Mouse (Mus musculus) MEL-GATA-1-ER (cell line): ENCODE data around the gene Trim67.
A peak's percentile ranks its signal among the peaks of the same experiment; 100 is the strongest.

Source experiments
- DNase-seq: peaks from one replicate; pipeline ENCODE4 v3.0.0-alpha.2; 2012; ENCODE audit warnings: low read depth; ENCODE audit errors: extremely low read depth

Gene Trim67

DNA sequence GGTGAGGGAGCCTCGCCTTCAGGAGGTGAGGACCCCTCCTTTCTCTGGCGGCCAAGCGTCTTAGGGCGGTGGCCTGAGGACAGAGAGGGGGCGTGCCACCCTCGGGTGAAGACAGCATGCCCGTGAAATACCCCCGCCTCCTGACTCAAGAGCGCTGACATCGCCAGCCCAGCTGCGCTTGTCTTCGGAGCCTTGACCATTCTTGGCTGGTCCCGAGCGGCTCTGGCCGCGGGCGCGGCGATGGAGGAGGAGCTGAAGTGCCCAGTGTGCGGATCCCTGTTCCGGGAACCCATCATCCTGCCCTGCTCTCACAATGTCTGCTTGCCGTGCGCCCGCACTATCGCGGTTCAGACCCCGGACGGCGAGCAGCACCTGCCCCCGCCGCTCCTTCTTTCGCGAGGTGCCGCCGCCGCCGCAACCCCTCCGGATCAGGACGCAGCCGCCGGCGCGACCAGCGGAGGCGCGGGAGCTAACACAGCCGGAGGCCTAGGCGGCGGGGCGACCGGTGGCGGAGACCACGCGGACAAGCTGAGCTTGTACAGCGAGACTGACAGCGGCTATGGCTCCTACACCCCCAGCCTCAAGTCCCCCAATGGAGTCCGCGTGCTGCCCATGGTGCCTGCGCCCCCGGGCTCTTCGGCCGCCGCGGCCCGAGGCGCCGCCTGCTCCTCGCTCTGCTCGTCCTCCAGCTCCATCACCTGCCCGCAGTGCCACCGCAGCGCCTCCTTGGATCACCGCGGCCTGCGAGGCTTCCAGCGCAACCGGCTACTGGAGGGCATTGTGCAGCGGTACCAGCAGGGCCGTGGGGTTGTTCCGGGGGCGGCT is 981 bp downstream of the Trim67 start:
- no peak for DNase-seq

DNA sequence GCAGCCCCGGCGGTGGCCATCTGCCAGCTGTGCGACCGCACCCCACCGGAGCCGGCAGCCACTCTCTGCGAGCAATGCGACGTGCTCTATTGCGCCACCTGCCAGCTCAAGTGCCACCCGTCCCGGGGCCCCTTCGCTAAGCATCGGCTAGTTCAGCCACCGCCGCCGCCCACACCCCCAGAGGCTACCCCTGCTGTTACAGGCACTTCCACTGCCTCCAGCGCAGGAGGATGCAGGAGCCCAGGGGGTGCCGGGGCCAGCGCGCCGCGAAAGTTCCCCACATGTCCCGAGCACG is 1.5 kb downstream of the Trim67 start:
- no peak for DNase-seq

DNA sequence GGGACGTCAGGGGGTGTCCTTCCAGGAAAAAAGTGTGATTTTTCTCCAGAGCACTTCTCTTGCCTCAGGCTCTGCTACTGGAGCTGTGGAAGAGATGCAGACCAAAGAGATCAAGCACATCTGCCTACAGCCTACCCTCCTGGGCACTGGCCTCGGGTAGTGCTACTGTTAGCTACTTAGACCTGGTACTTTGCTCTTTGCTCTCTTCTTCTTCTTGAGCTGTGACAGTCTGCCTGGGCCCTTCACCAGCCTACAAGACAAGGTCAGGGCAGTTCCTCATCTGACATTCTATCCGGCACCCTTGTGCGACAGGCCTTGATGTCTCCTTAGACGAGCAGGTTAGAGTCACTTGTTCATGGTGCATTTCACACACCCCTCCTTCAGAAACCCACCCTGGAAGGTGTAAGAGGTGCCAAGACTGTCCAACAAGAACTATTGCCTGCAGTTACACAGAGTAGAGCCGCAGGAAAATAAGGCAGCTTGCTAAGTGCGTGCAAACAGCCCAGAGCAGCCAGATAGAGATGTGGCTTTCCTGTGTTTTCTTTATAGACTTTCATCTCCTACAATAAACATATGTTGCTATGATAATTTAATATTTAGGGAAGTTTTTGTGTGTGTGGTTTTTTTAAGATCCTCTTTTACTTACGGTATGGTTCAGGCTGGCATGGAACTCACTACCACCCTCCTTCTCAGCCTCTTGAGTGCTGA is 3.0 kb downstream of the Trim67 start:
- peak; percentile 71 for DNase-seq

GRCm38 (mm10) chr8:124800542-124800941 is 7.7 kb downstream of the Trim67 start:
- DNase-seq: no peak

DNA sequence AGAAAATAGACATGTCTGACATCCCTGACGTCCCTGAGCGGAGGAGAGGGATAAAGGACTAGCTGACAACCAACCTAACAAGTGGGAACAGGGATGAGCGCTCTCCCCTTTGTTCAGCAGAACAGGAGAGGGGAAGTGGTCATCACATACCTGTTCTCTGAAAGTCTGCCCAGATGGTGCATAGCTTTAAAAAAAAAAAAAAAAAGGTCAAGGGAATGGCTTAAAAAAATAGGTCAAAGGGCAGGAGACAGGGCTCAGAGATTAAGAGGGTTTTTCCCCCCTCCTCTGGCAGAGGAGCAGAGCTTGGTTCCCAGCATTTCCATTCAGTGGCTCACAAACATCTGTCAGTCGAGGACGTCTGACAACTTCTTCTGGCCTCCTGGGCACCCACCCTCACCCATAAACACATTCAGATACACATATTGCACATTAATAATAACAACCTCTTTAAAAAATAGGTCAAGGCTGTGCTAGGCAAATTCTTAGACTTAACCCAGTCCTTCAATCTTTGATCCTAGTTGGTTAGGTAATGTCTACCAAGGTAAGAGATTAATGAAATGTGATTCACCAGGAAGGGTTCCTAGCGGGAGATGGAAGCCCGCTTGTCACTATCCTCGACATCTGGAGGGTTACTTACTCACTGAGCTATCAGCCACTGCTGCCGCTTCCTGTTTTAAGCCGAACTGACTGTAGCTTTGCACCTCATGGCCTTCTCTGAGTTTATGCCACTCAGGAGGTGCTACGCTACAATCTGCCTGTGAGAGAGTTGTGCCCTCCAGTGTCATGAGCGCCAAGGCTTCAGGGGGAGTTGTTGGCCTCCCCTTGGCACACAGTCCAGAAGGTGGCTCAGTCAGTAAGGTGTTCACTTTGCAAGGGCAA is 11.2 kb downstream of the Trim67 start:
- DNase-seq: peak; percentile 62

GRCm38 (mm10) chr8:124805990-124806389 is 13.1 kb downstream of the Trim67 start:
- no peak for DNase-seq

GRCm38 (mm10) chr8:124809419-124809818 is 16.5 kb downstream of the Trim67 start:
- no peak for DNase-seq

DNA sequence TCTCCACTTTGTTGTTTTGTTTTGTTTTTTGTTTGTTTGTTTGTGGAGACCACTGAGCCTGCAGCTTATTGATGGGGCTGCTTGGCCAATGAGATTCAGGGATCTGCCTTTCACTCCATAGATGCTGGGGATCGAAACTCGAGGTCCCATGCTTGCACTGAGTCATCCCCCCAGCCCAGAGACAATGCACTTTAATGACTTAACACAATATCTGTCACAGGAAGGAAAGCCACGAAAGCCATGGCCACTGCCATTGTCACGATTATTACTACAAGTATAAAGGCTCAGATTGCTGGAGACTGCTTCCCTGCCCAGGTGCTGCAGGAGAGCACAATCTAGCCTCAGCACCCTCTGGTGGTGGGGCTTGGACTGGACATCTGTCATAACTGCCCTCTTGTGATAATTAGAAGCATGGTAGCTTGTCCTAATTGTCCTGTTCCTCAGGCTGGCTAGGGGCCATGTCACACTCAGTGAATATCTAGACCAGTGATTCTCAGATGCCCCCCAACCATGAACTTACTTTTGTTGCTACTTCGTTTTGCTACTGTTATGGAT is 17.2 kb downstream of the Trim67 start:
- no peak for DNase-seq

GRCm38 (mm10) chr8:124810689-124811394 is 17.9 kb downstream of the Trim67 start:
- DNase-seq: no peak

DNA sequence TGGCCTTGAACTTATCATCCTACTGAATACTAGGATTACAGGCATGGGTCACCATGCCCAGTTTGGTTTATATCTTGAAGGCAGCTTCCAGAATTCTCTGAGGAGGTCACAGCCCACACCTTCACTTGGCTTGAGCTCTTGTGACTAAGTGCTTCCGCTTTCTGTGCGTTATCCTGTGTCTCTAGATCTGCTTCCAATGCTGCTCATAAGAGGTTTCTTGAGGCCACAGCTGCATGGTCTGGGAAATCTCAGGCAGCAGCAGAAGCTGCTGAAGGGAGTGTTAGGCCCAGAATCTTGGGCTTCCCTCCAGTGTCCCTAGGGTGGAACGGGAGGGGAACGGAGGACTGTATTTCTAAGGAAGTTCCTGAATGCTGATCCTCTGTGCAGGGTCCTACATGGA is 20.4 kb downstream of the Trim67 start:
- no peak for DNase-seq

GRCm38 (mm10) chr8:124815870-124816269 is 23.0 kb downstream of the Trim67 start:
- no peak for DNase-seq

GRCm38 (mm10) chr8:124816866-124817265 is 24.0 kb downstream of the Trim67 start:
- no peak for DNase-seq

DNA sequence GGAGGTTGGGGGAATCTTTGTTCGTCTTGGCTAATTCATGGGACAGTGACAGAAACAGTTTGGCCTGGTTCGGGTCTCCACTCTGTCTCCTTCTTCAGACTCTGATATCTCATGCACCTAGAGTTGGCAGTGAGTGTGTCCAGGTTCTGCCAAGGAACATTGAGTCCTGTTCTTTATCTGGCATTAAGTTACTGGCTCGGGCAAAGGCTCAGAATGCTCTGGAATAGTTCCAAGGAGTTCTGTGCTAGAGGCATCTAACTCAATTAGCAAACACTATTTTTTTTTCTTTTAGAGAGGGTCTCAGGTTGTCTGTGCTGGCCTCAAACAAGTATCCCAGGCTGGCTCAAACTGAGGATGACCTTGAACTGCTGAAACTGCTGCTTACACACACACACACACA is 24.5 kb downstream of the Trim67 start:
- no peak for DNase-seq

DNA sequence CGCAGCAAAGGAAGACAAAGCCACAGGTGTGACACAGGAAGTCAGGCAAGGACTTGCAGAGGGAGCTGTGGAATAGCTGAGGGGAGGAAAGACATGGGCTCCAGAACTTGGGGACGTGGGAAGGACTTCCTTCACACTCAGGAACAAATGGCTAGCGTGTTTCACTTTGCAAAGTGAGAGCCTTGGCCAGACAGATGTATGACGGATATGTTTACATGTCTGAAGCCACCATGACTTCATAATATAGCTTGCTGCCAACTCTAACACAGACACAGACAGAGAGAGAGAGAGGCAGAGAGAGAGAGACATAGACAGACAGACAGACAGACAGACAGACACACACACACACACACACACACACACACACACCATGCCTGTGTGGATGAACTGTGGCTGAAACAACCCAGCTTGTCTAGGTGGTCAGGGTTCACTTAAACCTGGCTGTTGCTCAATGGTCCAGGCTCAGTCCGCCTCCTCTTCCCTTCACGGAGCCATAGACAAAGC is 26.8 kb downstream of the Trim67 start:
- no peak for DNase-seq

DNA sequence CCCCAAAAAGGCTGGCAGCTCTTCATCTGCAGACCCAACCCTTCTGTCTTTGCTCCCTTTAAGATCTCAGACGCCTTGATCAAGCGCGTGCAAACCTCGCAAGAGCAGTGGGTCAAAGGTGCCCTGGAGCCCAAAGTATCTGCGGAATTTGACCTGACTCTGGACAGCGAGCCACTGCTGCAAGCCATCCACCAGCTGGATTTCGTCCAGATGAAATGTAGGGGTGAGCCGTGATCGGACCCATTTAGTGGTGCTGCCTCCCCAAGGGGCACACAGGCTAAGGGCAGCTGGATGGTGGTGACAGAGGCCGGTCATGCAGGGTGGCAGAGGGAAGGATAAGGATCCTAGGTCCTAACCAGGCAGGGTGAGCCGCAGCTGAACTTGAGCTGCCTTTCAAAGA is 27.2 kb downstream of the Trim67 start:
- no peak for DNase-seq

GRCm38 (mm10) chr8:124823497-124823896 is 30.6 kb downstream of the Trim67 start:
- DNase-seq: no peak

DNA sequence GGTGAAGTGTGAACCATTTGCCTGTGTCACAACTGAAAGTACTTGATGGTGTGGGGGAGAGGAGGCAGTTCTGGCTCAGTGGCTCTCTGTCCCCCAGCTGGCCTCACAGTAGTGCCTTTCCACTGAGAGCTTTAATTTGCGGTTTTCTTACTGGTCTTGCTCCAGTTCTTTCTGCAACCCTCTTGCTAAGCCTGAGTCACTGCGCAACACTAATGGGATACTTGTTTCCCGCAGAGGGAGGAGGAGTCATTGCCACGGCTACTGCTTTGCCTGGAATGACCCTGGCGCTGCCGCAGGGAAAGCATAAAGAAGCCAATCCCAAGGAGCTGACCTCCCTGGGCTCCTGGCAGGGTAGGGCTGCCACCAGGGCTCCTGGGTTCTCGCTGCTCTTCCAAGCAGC is 33.8 kb downstream of the Trim67 start:
- no peak for DNase-seq

DNA sequence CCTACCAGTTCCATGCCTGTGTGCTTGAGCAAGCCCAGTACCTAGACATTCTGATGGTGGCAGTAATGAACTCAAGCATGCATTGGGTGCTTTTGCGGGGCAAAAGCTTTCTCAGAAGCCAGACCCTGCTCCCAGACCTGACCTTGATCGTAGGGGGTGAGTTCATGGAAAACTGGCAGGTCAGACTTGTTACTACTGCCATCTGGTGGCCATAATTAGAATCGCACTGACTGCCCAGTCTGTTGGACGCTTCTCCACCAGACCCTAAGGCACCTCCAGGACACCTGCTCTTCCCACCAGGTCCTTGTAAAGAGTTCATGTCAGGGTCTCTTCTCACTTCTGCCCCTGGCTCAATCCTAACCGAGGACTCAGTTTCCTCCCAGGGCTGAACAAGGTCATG is 34.5 kb downstream of the Trim67 start:
- no peak for DNase-seq

DNA sequence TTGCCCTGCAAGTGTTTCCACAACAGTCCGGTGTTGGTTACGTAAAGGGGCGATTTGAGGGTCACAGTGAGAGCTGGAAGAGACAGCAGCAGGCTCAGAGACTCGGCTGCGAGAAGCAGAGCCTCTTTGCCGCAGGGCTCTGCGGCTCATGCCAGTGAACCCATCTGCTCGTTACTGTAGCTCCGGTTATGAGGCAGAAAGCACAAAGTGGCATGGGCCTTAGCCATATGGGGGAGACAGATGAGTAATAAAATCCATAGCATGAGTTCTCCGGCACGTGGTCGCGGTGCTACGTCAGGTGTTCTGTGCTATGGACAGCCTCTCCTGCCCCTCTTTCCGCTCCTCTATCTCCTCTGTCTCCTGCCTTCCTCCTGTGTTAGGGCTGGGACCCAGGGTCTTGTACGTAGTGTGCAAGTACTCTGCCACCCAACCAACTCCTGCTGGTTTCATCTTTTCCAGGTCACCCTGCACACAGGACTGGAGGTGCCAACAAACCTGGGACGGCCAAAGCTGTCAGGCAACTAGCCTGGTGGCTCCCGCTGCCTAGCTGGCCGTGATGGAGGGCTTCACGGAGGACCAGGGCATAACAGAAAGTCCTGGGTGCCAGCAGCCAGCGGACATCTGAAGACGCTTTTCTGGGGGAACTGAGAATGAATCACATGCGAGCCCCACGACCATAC is 35.8 kb downstream of the Trim67 start:
- no peak for DNase-seq

GRCm38 (mm10) chr8:124830050-124830449 is 37.2 kb downstream of the Trim67 start:
- DNase-seq: no peak
